Mouse (Mus musculus) limb, embryonic 11.5 days (tissue): ENCODE results near the gene Tcf3. TPM values are rescaled to one million over a fixed set of nuclear protein-coding genes. Genes with fewer than 3 reads are reported as not detected.

Experiments
- ATAC-seq: fragments of 200-750 bp; cut with Nextera tagmentation; 2 replicates; pipeline ENCODE4 v1.8.0; 2017; ENCODE audit warnings: low read depth; ENCODE audit not compliant: insufficient number of reproducible peaks, low FRiP score, low TSS enrichment
- DNase-seq: peaks from one replicate; pipeline ENCODE4 v3.0.0-alpha.2; 2015; ENCODE audit warnings: low spot score
- H3K27ac ChIP-seq: fragments of 300-500 bp; sonication (generic); replicated peaks from 2 replicates; pipeline ENCODE4 v1.5.1; 2014; ENCODE audit warnings: low read depth, mild to moderate bottlenecking, low read length
- H3K27me3 ChIP-seq: fragments of 300-500 bp; sonication (generic); 2 replicates; pipeline ENCODE4 v1.6.1; 2014; ENCODE audit warnings: mild to moderate bottlenecking, low read length, mixed read lengths; ENCODE audit not compliant: control insufficient read depth, insufficient read depth
- H3K36me3 ChIP-seq: fragments of 300-500 bp; sonication (generic); 2 replicates; pipeline ENCODE4 v1.6.1; 2014; ENCODE audit warnings: mild to moderate bottlenecking, low read length, moderate library complexity, mixed read lengths; ENCODE audit not compliant: control insufficient read depth, insufficient read depth
- H3K4me1 ChIP-seq: fragments of 300-500 bp; sonication (generic); 2 replicates; pipeline ENCODE4 v1.6.1; 2014; ENCODE audit warnings: low read length, mixed read lengths; ENCODE audit not compliant: control insufficient read depth, insufficient read depth
- H3K4me2 ChIP-seq: fragments of 300-500 bp; sonication (generic); 2 replicates; pipeline ENCODE4 v1.6.1; 2014; ENCODE audit warnings: low read depth, mild to moderate bottlenecking, moderate library complexity; ENCODE audit not compliant: severe bottlenecking
- H3K4me3 ChIP-seq: fragments of 300-500 bp; sonication (generic); 2 replicates; pipeline ENCODE4 v1.5.1; 2014; ENCODE audit warnings: low read depth, low read length
- H3K9ac ChIP-seq: fragments of 300-500 bp; sonication (generic); 2 replicates; pipeline ENCODE4 v1.6.1; 2014; ENCODE audit warnings: mild to moderate bottlenecking, low read length
- H3K9me3 ChIP-seq: fragments of 300-500 bp; sonication (generic); 2 replicates; pipeline ENCODE4 v1.6.1; 2016; ENCODE audit warnings: low read length; ENCODE audit not compliant: control insufficient read depth
- WGBS: fragments of 180-500 bp; shearing (Covaris S2); extraction: QIAGEN DNeasy Blood & Tissue Kit; methylation state at CpG from one replicate; pipeline ENCODE4 v1.1.7; 2014; 5-methylcytosine and 5-hydroxymethylcytosine counted together
- polyA plus RNA-seq: library from polyadenylated mRNA; unstranded; fragments of >200 nt; fragmentation: Nextera tagmentation; extraction: Ambion mirVana; gene quantifications from 2 replicates; pipeline ENCODE4 v1.2.1, GENCODE M21; 2014

The Tcf3 gene
- polyA plus RNA-seq, 1 experiment from 2014 or later, result 232 TPM

- DNase-seq, result no peak
- 0 out of 2 replicates have a peak, but pooled peaks cover 3% of the 10 kb centered on the region for H3K4me1 ChIP-seq
- H3K9me3 ChIP-seq, result no peaks in the 10 kb centered on the region
- no peak overlapping the region for H3K4me3 ChIP-seq
- H3K9ac ChIP-seq, result no peak overlapping the region
- no peaks in the 10 kb centered on the region for H3K36me3 ChIP-seq
- no peak for ATAC-seq
- 93% methylated on average over 11 of the region's 11 CpGs for WGBS
- 0 out of 2 replicates have a peak, but pooled peaks cover 3% of the 10 kb centered on the region for H3K27me3 ChIP-seq
- H3K27ac ChIP-seq, result no peak overlapping the region
- no peak overlapping the region for H3K4me2 ChIP-seq
Measured at GRCm38 (mm10) chr10:80459671-80460070, 26.2 kb upstream of the Tcf3 start.

GRCm38 (mm10) chr10:80459236-80459635, 25.8 kb upstream of the Tcf3 start:
- 57% methylated on average over 10 of the region's 10 CpGs for WGBS
- H3K36me3 ChIP-seq, result no peaks in the 10 kb centered on the region
- no peak overlapping the region for H3K27ac ChIP-seq
- H3K9ac ChIP-seq, result no peak overlapping the region
- no peaks in the 10 kb centered on the region for H3K4me1 ChIP-seq
- 0 out of 2 replicates have a peak, but pooled peaks cover 3% of the 10 kb centered on the region for H3K27me3 ChIP-seq
- no peak overlapping the region for H3K4me2 ChIP-seq
- DNase-seq (no peak), ATAC-seq (no peak)
- no peak overlapping the region for H3K4me3 ChIP-seq
- no peaks in the 10 kb centered on the region for H3K9me3 ChIP-seq

- Histone ChIP-seq H3K9ac (no peak overlapping the region), H3K9me3 (no peaks in the 10 kb centered on the region), H3K4me3 (no peak overlapping the region), H3K27ac (no peak overlapping the region), H3K4me1 (no peaks in the 10 kb centered on the region), H3K4me2 (no peak overlapping the region), H3K36me3 (no peaks in the 10 kb centered on the region), H3K27me3 (0 out of 2 replicates have a peak, but pooled peaks cover 2% of the 10 kb centered on the region)
- DNase-seq (no peak), ATAC-seq (no peak)
- 84% methylated on average over 5 of the region's 5 CpGs for WGBS
Measured at GRCm38 (mm10) chr10:80455697-80456096, 22.2 kb upstream of the Tcf3 start.

- Histone ChIP-seq H3K9ac (no peak overlapping the region), H3K4me1 (no peaks in the 10 kb centered on the region), H3K36me3 (no peaks in the 10 kb centered on the region), H3K27me3 (0 out of 2 replicates have a peak, but pooled peaks cover 2% of the 10 kb centered on the region), H3K4me2 (no peak overlapping the region), H3K4me3 (no peak overlapping the region), H3K9me3 (no peaks in the 10 kb centered on the region), H3K27ac (no peak overlapping the region)
- ATAC-seq, result no peak
- DNase-seq, result no peak
- 89% methylated on average over 5 of the region's 5 CpGs for WGBS
Measured at GRCm38 (mm10) chr10:80454781-80455180, 21.3 kb upstream of the Tcf3 start.

- no peak for DNase-seq
- no peaks in the 10 kb centered on the region for H3K36me3 ChIP-seq
- no peaks in the 10 kb centered on the region for H3K4me1 ChIP-seq
- H3K4me2 ChIP-seq, result no peak overlapping the region
- H3K27ac ChIP-seq, result no peak overlapping the region
- H3K9ac ChIP-seq, result 0 out of 2 replicates have a peak overlapping the region, but pooled peaks have one; percentile 7
- no peaks in the 10 kb centered on the region for H3K9me3 ChIP-seq
- H3K27me3 ChIP-seq, result peaks cover 2% of the 10 kb centered on the region; the same call in 1 of the 2 replicates
- H3K4me3 ChIP-seq, result no peak overlapping the region
- ATAC-seq, result no peak
- WGBS, result 33% methylated on average over 10 of the region's 10 CpGs
Measured at GRCm38 (mm10) chr10:80453601-80454000, 20.2 kb upstream of the Tcf3 start.

- Histone ChIP-seq H3K36me3 (no peaks in the 10 kb centered on the region), H3K4me3 (no peak overlapping the region), H3K27me3 (peaks cover 4% of the 10 kb centered on the region; the same call in 1 of the 2 replicates), H3K9me3 (no peaks in the 10 kb centered on the region), H3K4me2 (0 out of 2 replicates have a peak overlapping the region, but pooled peaks have one; percentile 7), H3K4me1 (no peaks in the 10 kb centered on the region), H3K9ac (no peak overlapping the region), H3K27ac (no peak overlapping the region)
- DNase-seq (peak; percentile 41), ATAC-seq (no peak)
- WGBS, result 3% methylated on average over 6 of the region's 6 CpGs
Measured at GRCm38 (mm10) chr10:80450599-80450998, 17.2 kb upstream of the Tcf3 start.

GRCm38 (mm10) chr10:80445898-80446601, 12.6 kb upstream of the Tcf3 start:
- Histone ChIP-seq H3K36me3 (no peaks in the 10 kb centered on the region), H3K9ac (no peak overlapping the region), H3K4me2 (no peak overlapping the region), H3K27me3 (peaks cover 6% of the 10 kb centered on the region; the same call in 1 of the 2 replicates), H3K4me1 (no peaks in the 10 kb centered on the region), H3K4me3 (no peak overlapping the region), H3K9me3 (no peaks in the 10 kb centered on the region), H3K27ac (no peak overlapping the region)
- ATAC-seq (peak; percentile 41; the same call in 1 of the 2 replicates), DNase-seq (peak; percentile 88)
- 7% methylated on average over 26 of the region's 26 CpGs for WGBS

GRCm38 (mm10) chr10:80445052-80445451, 11.6 kb upstream of the Tcf3 start:
- H3K9ac ChIP-seq, result no peak overlapping the region
- WGBS, result 32% methylated on average over 1 of the region's 1 CpGs
- H3K4me2 ChIP-seq, result no peak overlapping the region
- ATAC-seq, result no peak
- no peaks in the 10 kb centered on the region for H3K9me3 ChIP-seq
- no peaks in the 10 kb centered on the region for H3K4me1 ChIP-seq
- DNase-seq, result no peak
- no peak overlapping the region for H3K27ac ChIP-seq
- no peak overlapping the region for H3K4me3 ChIP-seq
- no peaks in the 10 kb centered on the region for H3K36me3 ChIP-seq
- H3K27me3 ChIP-seq, result peaks cover 6% of the 10 kb centered on the region; the same call in 1 of the 2 replicates
